Mouse (Mus musculus) heart, adult 2 months (tissue): ENCODE results near the gene Rhox6.
"Not testable (repeated sequence)": the region's sequence is repeated elsewhere in the genome, so short reads cannot be mapped to it uniquely, and the experiment has no call there.

Experiments
- CTCF ChIP-seq: fragments of 200-600 bp; IDR thresholded peaks from 2 replicates; pipeline ENCODE4 v1.8.1; 2022; ENCODE audit warnings: antibody characterized with exemption, mild to moderate bottlenecking, moderate library complexity
- EP300 ChIP-seq: fragments of 200-500 bp; IDR thresholded peaks from 2 replicates; pipeline ENCODE4 v1.6.1; 2011; ENCODE audit warnings: low read depth, low read length, control low read depth; ENCODE audit not compliant: insufficient read depth
- POLR2A ChIP-seq: fragments of 200-500 bp; IDR thresholded peaks from 2 replicates; pipeline ENCODE4 v1.6.1; 2011; ENCODE audit warnings: mild to moderate bottlenecking, low read depth, low read length, control low read depth; ENCODE audit not compliant: insufficient read depth

- TF ChIP-seq CTCF, POLR2A, EP300: not testable (repeated sequence)
Observed at GRCm38 (mm10) chrX:37831386-37831785, 4.7 kb downstream of the Rhox6 start, which contains the start of gene Rhox7a.
